Mouse (Mus musculus): ENCODE measurements at regions not wholly inside any gene's neighbourhood (a gene's known extent, or its start where the extent isn't known, plus 50 kb on each side); places are given as distances from the start of the nearest gene placed in this dataset.

GRCm38 (mm10) chr14:104297316-104298311 lies 170.2 kb downstream of the Pou4f1 start:
- Histone ChIP-seq H3K27me3 (no peaks in the 10 kb centered on the region), H3K27ac (no peak overlapping the region), H3K9me3 (replicated peaks) (no peaks in the 10 kb centered on the region), H3K4me2 (no peak overlapping the region), H3K9ac (no peak overlapping the region), H3K36me3 (no peaks in the 10 kb centered on the region), H3K4me1 (replicated peaks) (no peaks in the 10 kb centered on the region), H3K4me3 (replicated peaks) (no peak overlapping the region)
- 62% methylated on average over 15 of the region's 15 CpGs for WGBS (ENCODE audit: insufficient replicate concordance)
- DNase-seq = no peak
- no peak for ATAC-seq (ENCODE audit: low read depth)

GRCm38 (mm10) chr14:104293814-104294213 lies 174.0 kb downstream of the Pou4f1 start:
- Histone ChIP-seq H3K4me3 (replicated peaks) (no peak overlapping the region), H3K9me3 (replicated peaks) (no peaks in the 10 kb centered on the region), H3K27ac (no peak overlapping the region), H3K4me1 (replicated peaks) (no peaks in the 10 kb centered on the region), H3K36me3 (no peaks in the 10 kb centered on the region), H3K27me3 (no peaks in the 10 kb centered on the region), H3K9ac (no peak overlapping the region), H3K4me2 (no peak overlapping the region)
- no peak for ATAC-seq (ENCODE audit: low read depth)
- 39% methylated on average over 4 of the region's 4 CpGs for WGBS (ENCODE audit: insufficient replicate concordance)
- no peak for DNase-seq

GRCm38 (mm10) chr14:104293147-104293546 lies 174.7 kb downstream of the Pou4f1 start:
- Histone ChIP-seq H3K27ac (no peak overlapping the region), H3K9me3 (replicated peaks) (no peaks in the 10 kb centered on the region), H3K4me2 (no peak overlapping the region), H3K4me1 (replicated peaks) (no peaks in the 10 kb centered on the region), H3K4me3 (replicated peaks) (no peak overlapping the region), H3K27me3 (no peaks in the 10 kb centered on the region), H3K9ac (no peak overlapping the region), H3K36me3 (no peaks in the 10 kb centered on the region)
- ATAC-seq (ENCODE audit: low read depth) = no peak
- 86% methylated on average over 2 of the region's 2 CpGs for WGBS (ENCODE audit: insufficient replicate concordance)
- no peak for DNase-seq

- Histone ChIP-seq H3K9ac (no peak overlapping the region), H3K27me3 (no peaks in the 10 kb centered on the region), H3K9me3 (replicated peaks) (no peaks in the 10 kb centered on the region), H3K4me3 (replicated peaks) (no peak overlapping the region), H3K4me1 (replicated peaks) (no peaks in the 10 kb centered on the region), H3K27ac (no peak overlapping the region), H3K36me3 (no peaks in the 10 kb centered on the region), H3K4me2 (no peak overlapping the region)
- DNase-seq (no peak), ATAC-seq (ENCODE audit: low read depth) (no peak)
- WGBS (ENCODE audit: insufficient replicate concordance) = 71% methylated on average over 6 of the region's 6 CpGs
These were observed 187.4 kb downstream of the Pou4f1 start for GRCm38 (mm10) chr14:104280353-104280752.

GRCm38 (mm10) chr14:104279890-104280289 lies 187.9 kb downstream of the Pou4f1 start:
- Histone ChIP-seq H3K36me3 (no peaks in the 10 kb centered on the region), H3K4me2 (no peak overlapping the region), H3K9me3 (replicated peaks) (no peaks in the 10 kb centered on the region), H3K27ac (no peak overlapping the region), H3K27me3 (no peaks in the 10 kb centered on the region), H3K9ac (no peak overlapping the region), H3K4me1 (replicated peaks) (no peaks in the 10 kb centered on the region), H3K4me3 (replicated peaks) (no peak overlapping the region)
- DNase-seq (no peak), ATAC-seq (ENCODE audit: low read depth) (no peak)
- WGBS (ENCODE audit: insufficient replicate concordance) = 72% methylated on average over 5 of the region's 5 CpGs

GRCm38 (mm10) chr14:104274752-104275151 lies 193.0 kb downstream of the Pou4f1 start:
- Histone ChIP-seq H3K9ac (no peak overlapping the region), H3K4me3 (replicated peaks) (no peak overlapping the region), H3K36me3 (no peaks in the 10 kb centered on the region), H3K4me2 (no peak overlapping the region), H3K27me3 (no peaks in the 10 kb centered on the region), H3K4me1 (replicated peaks) (no peaks in the 10 kb centered on the region), H3K9me3 (replicated peaks) (no peaks in the 10 kb centered on the region), H3K27ac (no peak overlapping the region)
- DNase-seq (no peak), ATAC-seq (ENCODE audit: low read depth) (no peak)
- WGBS (ENCODE audit: insufficient replicate concordance) = 53% methylated on average over 4 of the region's 4 CpGs

- Histone ChIP-seq H3K27ac (no peak overlapping the region), H3K36me3 (no peaks in the 10 kb centered on the region), H3K9ac (no peak overlapping the region), H3K9me3 (replicated peaks) (no peaks in the 10 kb centered on the region), H3K4me2 (no peak overlapping the region), H3K4me3 (replicated peaks) (no peak overlapping the region), H3K4me1 (replicated peaks) (no peaks in the 10 kb centered on the region), H3K27me3 (no peaks in the 10 kb centered on the region)
- ATAC-seq (ENCODE audit: low read depth) (no peak), DNase-seq (no peak)
- WGBS (ENCODE audit: insufficient replicate concordance) = 48% methylated on average over 6 of the region's 6 CpGs
These were observed 202.7 kb downstream of the Pou4f1 start for GRCm38 (mm10) chr14:104264919-104265764.

- no peak for ATAC-seq (ENCODE audit: low read depth)
- Histone ChIP-seq H3K4me1 (replicated peaks) (no peaks in the 10 kb centered on the region), H3K4me2 (no peak overlapping the region), H3K36me3 (no peaks in the 10 kb centered on the region), H3K4me3 (replicated peaks) (no peak overlapping the region), H3K9ac (no peak overlapping the region), H3K27me3 (no peaks in the 10 kb centered on the region), H3K9me3 (replicated peaks) (no peaks in the 10 kb centered on the region), H3K27ac (no peak overlapping the region)
- 68% methylated on average over 5 of the region's 5 CpGs for WGBS (ENCODE audit: insufficient replicate concordance)
- no peak for DNase-seq
These were observed 250.8 kb downstream of the Pou4f1 start for GRCm38 (mm10) chr14:104216965-104217364.

GRCm38 (mm10) chr14:104210719-104211118 lies 257.1 kb downstream of the Pou4f1 start:
- Histone ChIP-seq H3K4me2 (no peak overlapping the region), H3K4me3 (replicated peaks) (no peak overlapping the region), H3K4me1 (replicated peaks) (no peaks in the 10 kb centered on the region), H3K27ac (no peak overlapping the region), H3K9ac (no peak overlapping the region), H3K27me3 (no peaks in the 10 kb centered on the region), H3K9me3 (replicated peaks) (0 out of 2 replicates have a peak, but pooled peaks cover 4% of the 10 kb centered on the region), H3K36me3 (no peaks in the 10 kb centered on the region)
- ATAC-seq (ENCODE audit: low read depth) (no peak), DNase-seq (no peak)
- WGBS (ENCODE audit: insufficient replicate concordance) = 57% methylated on average over 3 of the region's 3 CpGs

- Histone ChIP-seq H3K4me1 (replicated peaks) (no peaks in the 10 kb centered on the region), H3K27ac (no peak overlapping the region), H3K4me3 (replicated peaks) (no peak overlapping the region), H3K9ac (no peak overlapping the region), H3K9me3 (replicated peaks) (0 out of 2 replicates have a peak, but pooled peaks cover 4% of the 10 kb centered on the region), H3K36me3 (no peaks in the 10 kb centered on the region), H3K4me2 (no peak overlapping the region), H3K27me3 (no peaks in the 10 kb centered on the region)
- DNase-seq = no peak
- no peak for ATAC-seq (ENCODE audit: low read depth)
- WGBS (ENCODE audit: insufficient replicate concordance) = 52% methylated on average over 4 of the region's 4 CpGs
These were observed 258.9 kb downstream of the Pou4f1 start for GRCm38 (mm10) chr14:104208855-104209254.

GRCm38 (mm10) chr14:104208040-104208816 lies 259.6 kb downstream of the Pou4f1 start:
- 0 out of 2 replicates have a peak, but pooled peaks cover 4% of the 10 kb centered on the region for H3K9me3 ChIP-seq (replicated peaks)
- H3K36me3 ChIP-seq = no peaks in the 10 kb centered on the region
- no peak overlapping the region for H3K4me2 ChIP-seq
- ATAC-seq (ENCODE audit: low read depth) (no peak), DNase-seq (no peak)
- 63% methylated on average over 7 of the region's 7 CpGs for WGBS (ENCODE audit: insufficient replicate concordance)
- no peaks in the 10 kb centered on the region for H3K4me1 ChIP-seq (replicated peaks)
- no peak overlapping the region for H3K4me3 ChIP-seq (replicated peaks)
- no peak overlapping the region for H3K27ac ChIP-seq
- H3K27me3 ChIP-seq = no peaks in the 10 kb centered on the region
- no peak overlapping the region for H3K9ac ChIP-seq
